Mouse (Mus musculus): ENCODE data around the gene Dlg2. TPM values are rescaled to one million over a fixed set of nuclear protein-coding genes. Genes with fewer than 3 reads are reported as not detected.
A peak's percentile ranks its signal among the peaks of the same experiment; 100 is the strongest.

Dlg2 gene
- polyA plus RNA-seq, 1 experiment from 2014 or later = 28.5 TPM

DNA sequence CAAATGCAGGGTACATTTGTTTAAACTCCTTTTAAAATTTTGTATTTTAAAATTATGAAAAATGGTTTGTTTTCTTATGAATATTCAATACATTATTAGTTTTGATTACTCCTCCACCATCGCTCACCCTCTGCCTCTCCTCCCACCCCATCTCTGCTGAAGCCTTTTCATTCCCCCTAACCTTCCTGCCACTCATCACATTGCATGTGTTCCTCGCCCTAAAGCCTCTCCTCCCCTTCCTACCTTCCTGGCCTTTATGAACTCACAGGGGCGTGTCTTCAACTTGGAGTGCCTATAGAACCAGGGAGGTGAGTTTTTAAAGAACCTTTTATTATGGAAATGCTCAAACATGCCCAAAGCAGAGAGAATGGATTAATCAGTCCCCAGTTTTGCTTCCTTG lies 921.4 kb downstream of the Dlg2 start:
- Histone ChIP-seq H3K27me3 (no peaks in the 10 kb centered on the region), H3K9ac (no peak overlapping the region), H3K9me3 (no peaks in the 10 kb centered on the region), H3K4me1 (replicated peaks) (no peaks in the 10 kb centered on the region), H3K4me3 (no peak overlapping the region), H3K4me2 (no peak overlapping the region), H3K36me3 (no peaks in the 10 kb centered on the region), H3K27ac (replicated peaks) (no peak overlapping the region)
- 15% methylated on average over 3 of the region's 3 CpGs for WGBS
- ATAC-seq (ENCODE audit: low FRiP score, low read depth) = no peak

- Histone ChIP-seq H3K4me3 (no peak overlapping the region), H3K4me1 (replicated peaks) (no peaks in the 10 kb centered on the region), H3K27me3 (no peaks in the 10 kb centered on the region), H3K9me3 (no peaks in the 10 kb centered on the region), H3K27ac (replicated peaks) (no peak overlapping the region), H3K4me2 (no peak overlapping the region), H3K36me3 (no peaks in the 10 kb centered on the region), H3K9ac (no peak overlapping the region)
- WGBS = 88% methylated on average over 5 of the region's 5 CpGs
- ATAC-seq (ENCODE audit: low FRiP score, low read depth) = no peak
Measured at GRCm38 (mm10) chr7:91412109-91412508, 935.6 kb downstream of the Dlg2 start.

- Histone ChIP-seq H3K27me3 (no peaks in the 10 kb centered on the region), H3K4me1 (replicated peaks) (no peaks in the 10 kb centered on the region), H3K36me3 (no peaks in the 10 kb centered on the region), H3K9me3 (no peaks in the 10 kb centered on the region), H3K27ac (replicated peaks) (no peak overlapping the region), H3K4me3 (no peak overlapping the region), H3K4me2 (no peak overlapping the region), H3K9ac (no peak overlapping the region)
- WGBS = 89% methylated on average over 2 of the region's 2 CpGs
- ATAC-seq (ENCODE audit: low FRiP score, low read depth) = no peak
Measured at GRCm38 (mm10) chr7:91414150-91414549, 937.7 kb downstream of the Dlg2 start.

GRCm38 (mm10) chr7:91414749-91415148 lies 938.3 kb downstream of the Dlg2 start:
- no peak overlapping the region for H3K4me3 ChIP-seq
- no peak overlapping the region for H3K9ac ChIP-seq
- H3K9me3 ChIP-seq = no peaks in the 10 kb centered on the region
- no peak overlapping the region for H3K4me2 ChIP-seq
- no peaks in the 10 kb centered on the region for H3K4me1 ChIP-seq (replicated peaks)
- H3K27me3 ChIP-seq = no peaks in the 10 kb centered on the region
- WGBS = 89% methylated on average over 2 of the region's 2 CpGs
- no peak for ATAC-seq (ENCODE audit: low FRiP score, low read depth)
- H3K27ac ChIP-seq (replicated peaks) = no peak overlapping the region
- no peaks in the 10 kb centered on the region for H3K36me3 ChIP-seq

DNA sequence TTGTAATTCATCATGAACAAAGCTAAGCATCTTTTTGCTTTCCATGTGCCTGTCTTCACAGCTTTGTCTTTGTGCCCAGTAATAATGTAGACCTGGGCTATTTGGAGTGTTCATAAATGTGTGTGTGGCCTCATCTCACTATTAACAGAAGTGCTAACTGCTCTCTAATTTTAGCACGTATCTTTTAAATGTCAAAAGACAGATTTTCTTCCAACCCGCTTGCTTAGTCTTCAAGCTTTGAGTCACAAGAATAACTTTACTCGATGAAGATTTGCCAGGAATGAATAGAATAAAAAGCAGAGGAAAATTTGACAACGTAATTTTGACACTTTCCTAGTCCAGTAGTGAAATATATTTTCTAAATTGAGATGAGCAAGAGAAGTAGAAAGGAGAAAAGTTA lies 943.7 kb downstream of the Dlg2 start:
- Histone ChIP-seq H3K4me2 (no peak overlapping the region), H3K27ac (replicated peaks) (no peak overlapping the region), H3K27me3 (no peaks in the 10 kb centered on the region), H3K9me3 (no peaks in the 10 kb centered on the region), H3K4me3 (no peak overlapping the region), H3K4me1 (replicated peaks) (no peaks in the 10 kb centered on the region), H3K36me3 (no peaks in the 10 kb centered on the region), H3K9ac (no peak overlapping the region)
- WGBS = 90% methylated on average over 4 of the region's 4 CpGs
- ATAC-seq (ENCODE audit: low FRiP score, low read depth) = no peak

DNA sequence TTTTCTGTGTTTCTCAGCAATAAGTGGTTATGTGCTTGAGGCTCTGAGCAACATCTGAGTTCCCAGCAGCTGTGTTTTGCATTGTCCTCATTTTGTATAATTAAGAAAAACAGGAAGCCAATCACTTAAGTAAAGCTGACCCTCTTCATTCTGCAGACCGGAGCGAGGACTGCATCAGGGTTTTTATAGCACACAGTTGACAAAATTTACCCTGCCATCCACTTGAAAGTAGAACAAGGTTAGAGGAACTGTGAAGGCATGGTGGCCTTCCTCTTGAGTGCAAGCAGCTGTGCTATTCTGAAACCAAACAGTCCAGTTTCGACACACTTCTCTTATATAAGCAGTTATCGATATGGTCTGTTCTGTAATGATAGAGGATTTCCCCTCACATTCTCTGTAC lies 947.3 kb downstream of the Dlg2 start:
- ATAC-seq (ENCODE audit: low FRiP score, low read depth) = no peak
- Histone ChIP-seq H3K27me3 (no peaks in the 10 kb centered on the region), H3K9ac (no peak overlapping the region), H3K4me1 (replicated peaks) (no peaks in the 10 kb centered on the region), H3K9me3 (no peaks in the 10 kb centered on the region), H3K4me3 (no peak overlapping the region), H3K4me2 (no peak overlapping the region), H3K27ac (replicated peaks) (no peak overlapping the region), H3K36me3 (no peaks in the 10 kb centered on the region)
- 85% methylated on average over 4 of the region's 4 CpGs for WGBS

DNA sequence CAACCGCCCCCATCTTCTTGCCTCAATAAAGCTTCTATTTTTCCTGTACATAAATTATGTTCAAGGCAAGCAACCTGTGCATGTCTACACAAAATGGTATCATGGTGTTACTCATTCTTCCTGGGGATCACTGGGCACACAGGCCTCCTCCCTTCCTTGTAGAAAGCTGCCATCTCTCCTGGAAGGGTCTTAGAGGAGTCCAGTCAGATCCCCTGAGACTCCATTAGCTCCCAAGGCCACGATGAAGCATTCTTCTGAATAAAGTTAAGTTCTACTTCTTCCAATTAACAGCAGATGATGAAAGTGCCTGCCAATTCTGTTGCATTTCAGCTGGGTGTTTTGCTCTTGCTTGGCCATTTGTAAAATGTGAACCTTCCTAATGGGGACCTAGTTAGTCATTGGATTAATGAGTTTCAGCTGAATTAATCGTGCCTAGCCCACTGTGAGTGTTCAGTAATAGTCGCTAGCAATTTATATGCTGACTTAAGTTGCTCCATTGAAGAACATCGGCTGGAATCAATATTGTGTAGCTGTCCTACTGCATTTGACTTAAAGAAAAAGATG lies 953.3 kb downstream of the Dlg2 start:
- no peak overlapping the region for H3K27ac ChIP-seq (replicated peaks)
- no peaks in the 10 kb centered on the region for H3K9me3 ChIP-seq
- ATAC-seq (ENCODE audit: low FRiP score, low read depth) = no peak
- 67% methylated on average over 5 of the region's 5 CpGs for WGBS
- no peaks in the 10 kb centered on the region for H3K27me3 ChIP-seq
- H3K4me3 ChIP-seq = no peak overlapping the region
- H3K9ac ChIP-seq = no peak overlapping the region
- H3K4me1 ChIP-seq (replicated peaks) = no peaks in the 10 kb centered on the region
- no peak overlapping the region for H3K4me2 ChIP-seq
- H3K36me3 ChIP-seq = no peaks in the 10 kb centered on the region

GRCm38 (mm10) chr7:91431594-91432240 lies 955.2 kb downstream of the Dlg2 start:
- Histone ChIP-seq H3K4me3 (no peak overlapping the region), H3K4me1 (replicated peaks) (no peaks in the 10 kb centered on the region), H3K27me3 (no peaks in the 10 kb centered on the region), H3K27ac (replicated peaks) (no peak overlapping the region), H3K9me3 (no peaks in the 10 kb centered on the region), H3K4me2 (0 out of 2 replicates have a peak overlapping the region, but pooled peaks have one; percentile 21), H3K9ac (no peak overlapping the region), H3K36me3 (no peaks in the 10 kb centered on the region)
- ATAC-seq (ENCODE audit: low FRiP score, low read depth) = no peak; the same call in 1 of the 2 replicates
- 41% methylated on average over 11 of the region's 11 CpGs for WGBS

GRCm38 (mm10) chr7:91432563-91432962 lies 956.1 kb downstream of the Dlg2 start:
- H3K4me2 ChIP-seq = no peak overlapping the region
- H3K27me3 ChIP-seq = no peaks in the 10 kb centered on the region
- 94% methylated on average over 4 of the region's 4 CpGs for WGBS
- H3K4me3 ChIP-seq = no peak overlapping the region
- H3K36me3 ChIP-seq = no peaks in the 10 kb centered on the region
- H3K27ac ChIP-seq (replicated peaks) = no peak overlapping the region
- no peak overlapping the region for H3K9ac ChIP-seq
- no peaks in the 10 kb centered on the region for H3K9me3 ChIP-seq
- no peak for ATAC-seq (ENCODE audit: low FRiP score, low read depth)
- no peaks in the 10 kb centered on the region for H3K4me1 ChIP-seq (replicated peaks)

DNA sequence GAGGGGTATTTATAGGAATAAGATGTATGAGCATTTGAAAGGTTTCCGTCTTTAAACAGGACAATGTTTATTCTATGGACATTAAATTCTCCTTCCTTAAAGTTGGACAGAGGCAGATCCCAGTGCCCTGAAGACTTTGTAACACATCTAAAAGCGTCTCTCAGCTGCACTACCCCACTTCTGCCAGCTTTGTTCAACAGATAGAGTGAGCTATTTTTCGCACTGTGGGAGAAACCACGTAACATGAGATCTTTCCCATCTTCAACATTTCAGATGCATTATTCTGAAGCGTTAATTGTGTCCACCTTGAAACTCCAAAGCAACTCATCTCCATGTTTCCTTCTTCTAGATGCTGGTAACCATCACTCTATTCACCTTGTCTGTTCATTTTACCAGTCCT lies 958.3 kb downstream of the Dlg2 start:
- ATAC-seq (ENCODE audit: low FRiP score, low read depth) = no peak
- Histone ChIP-seq H3K36me3 (no peaks in the 10 kb centered on the region), H3K27ac (replicated peaks) (no peak overlapping the region), H3K4me1 (replicated peaks) (no peaks in the 10 kb centered on the region), H3K27me3 (no peaks in the 10 kb centered on the region), H3K4me3 (no peak overlapping the region), H3K9ac (no peak overlapping the region), H3K9me3 (no peaks in the 10 kb centered on the region), H3K4me2 (no peak overlapping the region)
- WGBS = 86% methylated on average over 5 of the region's 5 CpGs

- H3K4me1 ChIP-seq (replicated peaks) = peaks cover 13% of the 10 kb centered on the region
- no peak overlapping the region for H3K4me3 ChIP-seq
- H3K27me3 ChIP-seq = no peaks in the 10 kb centered on the region
- 81% methylated on average over 6 of the region's 6 CpGs for WGBS
- H3K9me3 ChIP-seq = no peaks in the 10 kb centered on the region
- no peak overlapping the region for H3K27ac ChIP-seq (replicated peaks)
- H3K36me3 ChIP-seq = no peaks in the 10 kb centered on the region
- no peak overlapping the region for H3K9ac ChIP-seq
- ATAC-seq (ENCODE audit: low FRiP score, low read depth) = no peak
- H3K4me2 ChIP-seq = no peak overlapping the region
Measured at GRCm38 (mm10) chr7:91440326-91440725, 963.9 kb downstream of the Dlg2 start.

GRCm38 (mm10) chr7:91442447-91443376 lies 966.2 kb downstream of the Dlg2 start:
- H3K27ac ChIP-seq (replicated peaks) = peak overlapping the region; percentile 56
- H3K4me1 ChIP-seq (replicated peaks) = peaks cover 13% of the 10 kb centered on the region
- H3K9me3 ChIP-seq = no peaks in the 10 kb centered on the region
- ATAC-seq (ENCODE audit: low FRiP score, low read depth) = peak; percentile 72
- no peaks in the 10 kb centered on the region for H3K27me3 ChIP-seq
- 41% methylated on average over 11 of the region's 11 CpGs for WGBS
- no peak overlapping the region for H3K4me3 ChIP-seq
- no peak overlapping the region for H3K9ac ChIP-seq
- peak overlapping the region; percentile 14; the same call in 1 of the 2 replicates for H3K4me2 ChIP-seq
- no peaks in the 10 kb centered on the region for H3K36me3 ChIP-seq
